Mouse (Mus musculus) kidney, postnatal 0 days (tissue): ENCODE measurements at regions not wholly inside any gene's neighbourhood (a gene's known extent, or its start where the extent isn't known, plus 50 kb on each side); places are given as distances from the start of the nearest gene placed in this dataset.

Experiments used
- ATAC-seq: fragments of 200-750 bp; cut with Nextera tagmentation; replicated peaks from 2 replicates; pipeline ENCODE4 v1.8.0; 2017; ENCODE audit warnings: low read depth, moderate number of reproducible peaks, moderate TSS enrichment, moderate library complexity; ENCODE audit not compliant: low FRiP score
- DNase-seq: peaks from one replicate; pipeline ENCODE4 v3.0.0-alpha.2; 2016; ENCODE audit warnings: low spot score
- H3K27ac ChIP-seq: fragments of 300-500 bp; sonication (generic); 2 replicates; pipeline ENCODE4 v1.5.1; 2014; ENCODE audit warnings: mild to moderate bottlenecking
- H3K27me3 ChIP-seq: fragments of 300-500 bp; sonication (generic); 2 replicates; pipeline ENCODE4 v1.6.1; 2014; ENCODE audit warnings: low read length, mixed read lengths; ENCODE audit not compliant: insufficient read depth
- H3K36me3 ChIP-seq: fragments of 300-500 bp; sonication (generic); 2 replicates; pipeline ENCODE4 v1.6.1; 2014; ENCODE audit warnings: low read length, mixed read lengths; ENCODE audit not compliant: insufficient read depth
- H3K4me1 ChIP-seq: fragments of 300-500 bp; sonication (generic); replicated peaks from 2 replicates; pipeline ENCODE4 v1.6.1; 2014; ENCODE audit warnings: antibody characterized with exemption, low read length, mixed read lengths; ENCODE audit not compliant: insufficient read depth
- H3K4me2 ChIP-seq: fragments of 300-500 bp; sonication (generic); 2 replicates; pipeline ENCODE4 v1.6.1; 2014; ENCODE audit warnings: mild to moderate bottlenecking, low read length, moderate library complexity, mixed read lengths
- H3K4me3 ChIP-seq: fragments of 300-500 bp; sonication (generic); replicated peaks from 2 replicates; pipeline ENCODE4 v1.5.1; 2014; ENCODE audit warnings: low read depth, low read length
- H3K9ac ChIP-seq: fragments of 300-500 bp; sonication (generic); 2 replicates; pipeline ENCODE4 v1.6.1; 2014; ENCODE audit warnings: low read depth, low read length
- H3K9me3 ChIP-seq: fragments of 300-500 bp; sonication (generic); replicated peaks from 2 replicates; pipeline ENCODE4 v1.6.1; 2016; ENCODE audit warnings: low read length, inconsistent platforms, mixed read lengths
- CTCF ChIP-seq: IDR thresholded peaks from 2 replicates; pipeline ENCODE4 v1.5.1; 2016; ENCODE audit warnings: antibody characterized with exemption, low read depth, mild to moderate bottlenecking, moderate library complexity
- WGBS: fragments of 180-500 bp; shearing (Covaris S2); extraction: QIAGEN DNeasy Blood & Tissue Kit; methylation state at CpG from one replicate; pipeline ENCODE4 v1.1.7; 2014; 5-methylcytosine and 5-hydroxymethylcytosine counted together

- Histone ChIP-seq H3K9me3 (no peaks in the 10 kb centered on the region), H3K4me3 (no peak overlapping the region), H3K4me2 (no peak overlapping the region), H3K9ac (no peak overlapping the region), H3K4me1 (no peaks in the 10 kb centered on the region), H3K36me3 (no peaks in the 10 kb centered on the region), H3K27ac (no peak overlapping the region), H3K27me3 (no peaks in the 10 kb centered on the region)
- no peak for TF ChIP-seq CTCF
- no peak for ATAC-seq
- 90% methylated on average over 6 of the region's 6 CpGs for WGBS
- DNase-seq, result no peak
Observed at GRCm38 (mm10) chr3:52762549-52762948, 254.5 kb downstream of the Cog6 start.

DNA sequence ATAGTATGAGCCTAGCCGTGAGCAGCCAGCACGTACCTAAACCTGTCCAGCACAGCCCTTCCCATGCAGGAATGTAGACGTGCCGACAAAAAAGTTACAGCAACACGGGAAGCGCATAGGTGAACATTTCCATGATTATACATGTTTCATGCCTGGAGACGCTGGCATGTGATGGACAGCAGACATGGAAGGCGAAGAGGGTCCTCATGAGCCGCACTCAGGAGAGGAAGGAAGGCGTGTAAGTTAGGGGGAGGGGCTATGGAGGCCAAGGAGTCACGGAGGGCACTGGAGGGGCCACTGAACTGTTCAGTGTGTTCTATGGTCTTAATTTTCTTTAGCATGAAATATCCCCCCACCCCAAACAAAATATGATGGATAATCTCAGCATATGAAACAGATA, 257.2 kb downstream of the Cog6 start:
- 92% methylated on average over 11 of the region's 11 CpGs for WGBS
- H3K4me2 ChIP-seq, result no peak overlapping the region
- H3K9ac ChIP-seq, result no peak overlapping the region
- DNase-seq (no peak), ATAC-seq (no peak)
- peaks cover 10% of the 10 kb centered on the region for H3K4me1 ChIP-seq
- H3K27ac ChIP-seq, result no peak overlapping the region
- no peaks in the 10 kb centered on the region for H3K36me3 ChIP-seq
- H3K9me3 ChIP-seq, result no peaks in the 10 kb centered on the region
- H3K27me3 ChIP-seq, result no peaks in the 10 kb centered on the region
- no peak overlapping the region for H3K4me3 ChIP-seq
- no peak for TF ChIP-seq CTCF

- Histone ChIP-seq H3K9ac (no peak overlapping the region), H3K36me3 (no peaks in the 10 kb centered on the region), H3K27me3 (no peaks in the 10 kb centered on the region), H3K9me3 (no peaks in the 10 kb centered on the region), H3K4me3 (no peak overlapping the region), H3K27ac (no peak overlapping the region), H3K4me1 (peaks cover 18% of the 10 kb centered on the region), H3K4me2 (no peak overlapping the region)
- TF ChIP-seq CTCF, result peak; percentile 77
- DNase-seq (peak; percentile 65), ATAC-seq (no peak)
- 24% methylated on average over 2 of the region's 2 CpGs for WGBS
Observed at GRCm38 (mm10) chr3:52758561-52758960, 258.5 kb downstream of the Cog6 start.

GRCm38 (mm10) chr3:52756816-52757215, 260.2 kb downstream of the Cog6 start:
- TF ChIP-seq CTCF, result no peak
- H3K9ac ChIP-seq, result no peak overlapping the region
- H3K36me3 ChIP-seq, result no peaks in the 10 kb centered on the region
- H3K4me3 ChIP-seq, result no peak overlapping the region
- H3K9me3 ChIP-seq, result no peaks in the 10 kb centered on the region
- H3K4me2 ChIP-seq, result no peak overlapping the region
- 92% methylated on average over 5 of the region's 5 CpGs for WGBS
- no peaks in the 10 kb centered on the region for H3K27me3 ChIP-seq
- H3K4me1 ChIP-seq, result peaks cover 18% of the 10 kb centered on the region
- ATAC-seq (no peak), DNase-seq (no peak)
- no peak overlapping the region for H3K27ac ChIP-seq

- TF ChIP-seq CTCF, result no peak
- Histone ChIP-seq H3K9ac (no peak overlapping the region), H3K4me1 (peaks cover 18% of the 10 kb centered on the region), H3K27me3 (no peaks in the 10 kb centered on the region), H3K27ac (no peak overlapping the region), H3K9me3 (no peaks in the 10 kb centered on the region), H3K36me3 (no peaks in the 10 kb centered on the region), H3K4me3 (no peak overlapping the region), H3K4me2 (no peak overlapping the region)
- 38% methylated on average over 5 of the region's 5 CpGs for WGBS
- no peak for ATAC-seq
- DNase-seq, result no peak
Observed at GRCm38 (mm10) chr3:52756006-52756405, 261.0 kb downstream of the Cog6 start.

- no peaks in the 10 kb centered on the region for H3K27me3 ChIP-seq
- no peaks in the 10 kb centered on the region for H3K9me3 ChIP-seq
- peak overlapping the region; percentile 52; the same call in 1 of the 2 replicates for H3K27ac ChIP-seq
- 10% methylated on average over 6 of the region's 6 CpGs for WGBS
- H3K9ac ChIP-seq, result no peak overlapping the region
- peak; percentile 85 for ATAC-seq
- peak; percentile 93 for DNase-seq
- H3K4me1 ChIP-seq, result peaks cover 18% of the 10 kb centered on the region
- peak overlapping the region; percentile 24 for H3K4me2 ChIP-seq
- TF ChIP-seq CTCF, result no peak
- no peak overlapping the region for H3K4me3 ChIP-seq
- H3K36me3 ChIP-seq, result no peaks in the 10 kb centered on the region
Observed at GRCm38 (mm10) chr3:52754978-52755377, 262.1 kb downstream of the Cog6 start.

DNA sequence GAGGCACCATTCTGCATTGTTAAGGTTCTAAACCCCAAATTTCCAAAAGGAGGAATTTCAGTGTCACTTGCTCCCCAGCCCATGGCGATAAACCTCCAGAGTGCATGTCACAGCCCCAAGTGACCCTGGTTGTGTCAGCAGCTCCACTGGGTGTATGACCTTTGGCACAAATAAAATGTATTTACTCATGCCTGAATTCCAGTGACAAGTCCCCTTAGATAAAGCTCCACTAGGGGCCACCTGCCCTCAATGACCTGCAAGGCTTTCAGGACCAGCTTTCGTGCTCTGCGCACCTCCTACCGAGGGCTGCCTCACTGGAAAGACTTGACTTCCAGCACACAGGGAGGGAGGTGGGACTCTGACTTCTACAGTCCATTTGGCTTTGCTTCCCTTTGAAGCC, 262.6 kb downstream of the Cog6 start:
- H3K27me3 ChIP-seq, result no peaks in the 10 kb centered on the region
- 24% methylated on average over 4 of the region's 4 CpGs for whole genome bisulfite sequencing
- ATAC-seq, result no peak
- peaks cover 18% of the 10 kb centered on the region for H3K4me1 ChIP-seq
- H3K9ac ChIP-seq, result no peak overlapping the region
- H3K36me3 ChIP-seq, result no peaks in the 10 kb centered on the region
- H3K9me3 ChIP-seq, result no peaks in the 10 kb centered on the region
- DNase-seq, result peak; percentile 5
- no peak overlapping the region for H3K4me3 ChIP-seq
- peak overlapping the region; percentile 24; the same call in 1 of the 2 replicates for H3K4me2 ChIP-seq
- TF ChIP-seq CTCF, result no peak; the same call in 1 of the 2 replicates
- peak overlapping the region; percentile 52; the same call in 1 of the 2 replicates for H3K27ac ChIP-seq
